Mouse (Mus musculus) 3134 (cell line): Measurements from ENCODE around the gene Slc44a3.
"Not testable (repeated sequence)": the region's sequence is repeated elsewhere in the genome, so short reads cannot be mapped to it uniquely, and the experiment has no call there.

Source experiments
- DNase-seq: peaks from one replicate; pipeline ENCODE4 v3.0.0-alpha.2; 2011; ENCODE audit warnings: low spot score; ENCODE audit not compliant: insufficient read length; ENCODE audit errors: extremely low read depth

Slc44a3 gene

DNA sequence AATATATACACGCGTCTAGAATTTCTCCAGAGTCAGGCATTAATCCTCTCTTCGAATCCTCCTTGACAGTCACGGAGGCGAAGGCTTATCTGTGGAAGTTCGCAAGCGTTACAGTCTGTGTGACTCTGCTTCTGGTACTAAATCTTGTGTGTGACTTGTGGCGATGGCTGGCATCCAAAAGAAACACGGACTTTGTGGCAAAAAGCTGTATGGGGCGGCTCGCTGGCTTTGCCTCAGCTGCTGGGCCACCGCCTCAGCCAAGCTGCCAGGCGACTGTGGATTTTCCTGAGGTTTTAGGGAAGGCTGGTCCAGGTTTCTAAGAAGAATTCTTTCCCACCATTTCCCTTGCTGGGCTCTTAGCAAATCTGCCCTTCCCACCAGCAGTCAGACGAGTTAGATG lies 21.1 kb upstream of the Slc44a3 start:
- DNase-seq, result peak; percentile 71

DNA sequence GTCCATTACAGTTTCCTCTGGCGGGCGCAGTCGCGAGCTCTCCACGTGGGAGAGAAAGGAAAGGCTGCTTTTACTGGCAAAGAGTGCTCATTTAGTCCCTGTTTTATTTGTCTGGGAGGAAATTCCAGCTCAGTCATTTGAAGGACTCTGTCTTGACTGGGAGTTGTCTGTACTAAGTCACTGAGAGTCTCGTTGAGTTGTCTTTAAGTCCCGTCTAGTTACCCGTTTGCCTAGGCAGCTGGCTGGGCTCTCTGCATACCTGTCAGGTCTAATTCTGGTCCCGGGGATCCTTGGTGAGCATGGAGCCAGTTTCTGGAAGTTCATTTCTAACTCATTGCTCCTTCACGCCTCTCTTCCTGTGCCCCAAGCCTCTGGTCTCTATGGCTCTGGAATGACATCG lies 20.5 kb upstream of the Slc44a3 start:
- DNase-seq, result no peak

DNA sequence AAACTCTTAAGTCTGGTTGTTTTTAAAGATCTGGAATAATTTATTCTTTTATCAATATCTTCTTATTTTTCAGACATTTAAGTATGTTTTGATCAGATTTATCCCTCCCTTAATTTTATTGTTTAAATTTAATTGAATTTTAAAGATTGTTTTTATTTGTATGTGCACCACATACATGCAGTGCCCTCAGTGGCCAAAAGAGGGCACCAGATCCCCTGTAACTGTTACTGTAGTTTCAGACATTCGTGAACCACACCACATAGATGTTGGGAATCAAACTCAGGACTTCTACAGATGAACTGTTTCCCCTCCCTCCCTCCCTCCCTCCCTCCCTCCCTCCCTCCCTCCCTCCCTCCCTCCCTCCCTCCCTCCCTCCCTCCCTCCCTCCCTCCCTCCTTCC lies 18.2 kb upstream of the Slc44a3 start:
- no peak for DNase-seq

DNA sequence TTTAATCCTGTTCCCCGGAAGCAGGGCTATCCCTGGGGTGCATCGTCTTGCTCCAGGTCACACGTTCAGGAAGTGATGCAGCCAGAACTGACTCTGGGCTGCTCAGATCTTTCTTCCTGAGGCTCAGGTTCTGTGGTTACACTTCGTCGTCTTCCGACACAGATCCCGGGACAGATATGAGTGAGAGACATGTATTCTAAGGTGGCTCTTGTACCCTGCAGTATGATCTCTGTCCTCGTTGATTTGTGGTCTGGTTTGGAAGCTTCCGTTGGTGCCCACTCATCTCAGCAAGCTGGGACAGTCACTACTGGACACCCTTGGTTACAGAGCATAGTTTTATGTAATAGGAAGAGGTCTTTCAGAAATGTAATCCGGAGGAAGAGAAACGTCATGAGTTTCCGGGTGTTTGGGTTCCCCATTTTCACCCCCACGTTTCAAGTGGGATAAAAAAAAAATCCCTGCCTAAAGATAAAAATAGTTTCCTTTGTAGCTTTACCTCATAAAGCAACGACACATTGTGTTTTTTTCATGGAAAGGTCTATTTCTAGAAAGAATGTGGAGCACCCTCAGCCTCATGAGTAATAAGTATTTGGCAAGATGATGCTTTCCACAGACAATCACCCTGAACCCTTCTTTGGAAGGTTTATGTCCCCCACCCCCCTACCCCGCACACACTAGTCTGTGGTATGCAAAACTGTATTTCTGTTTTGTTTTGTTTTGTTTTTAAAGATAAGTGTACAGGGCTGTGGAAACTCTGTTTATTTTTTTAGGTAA lies 15.8 kb upstream of the Slc44a3 start:
- no peak for DNase-seq

DNA sequence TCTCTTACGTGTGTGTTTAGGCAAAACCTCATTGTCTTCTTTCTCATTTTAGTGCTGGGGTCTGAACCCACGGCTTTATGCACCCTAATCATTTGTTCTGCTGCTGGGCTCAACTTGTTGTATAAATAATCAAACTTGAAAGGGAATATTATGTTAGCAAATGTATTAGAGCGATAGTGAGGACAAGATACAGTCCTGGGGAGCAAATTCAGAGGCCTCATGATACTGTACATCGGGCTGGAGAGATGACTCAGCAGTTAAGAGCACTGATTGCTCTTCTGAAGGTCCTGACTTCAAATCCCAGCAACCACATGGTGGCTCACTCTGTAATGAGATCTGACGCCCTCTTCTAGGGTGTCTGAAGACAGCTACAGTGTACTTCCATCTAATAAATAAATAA lies 8.4 kb upstream of the Slc44a3 start:
- DNase-seq, result no peak

DNA sequence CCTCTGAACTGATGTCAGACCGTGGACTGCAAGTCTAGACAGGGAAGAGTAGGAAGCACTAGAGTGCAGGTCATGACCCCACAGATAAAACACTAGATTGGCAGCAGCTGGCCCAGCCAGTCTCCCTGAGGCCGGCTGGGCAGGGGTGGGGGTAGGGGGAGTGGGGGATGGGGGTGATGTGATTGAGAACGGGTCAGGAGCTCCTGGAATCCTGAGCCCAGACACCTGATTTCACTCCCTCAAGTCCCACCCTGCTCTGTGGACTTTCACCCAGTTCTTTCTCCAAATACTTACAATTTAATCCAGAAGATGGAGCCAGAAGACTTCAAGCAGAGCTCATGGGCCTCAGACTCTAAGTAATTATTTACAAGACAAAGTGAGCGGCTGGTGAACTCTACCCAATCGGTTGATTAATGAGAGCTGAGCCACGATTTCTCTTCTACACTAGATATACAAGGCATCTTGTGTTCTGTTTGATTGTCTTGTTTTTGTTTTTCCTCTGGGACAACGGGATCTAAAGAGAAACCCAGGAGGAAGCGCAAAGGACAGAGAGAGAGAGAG lies 7.7 kb upstream of the Slc44a3 start:
- DNase-seq, result peak; percentile 25

DNA sequence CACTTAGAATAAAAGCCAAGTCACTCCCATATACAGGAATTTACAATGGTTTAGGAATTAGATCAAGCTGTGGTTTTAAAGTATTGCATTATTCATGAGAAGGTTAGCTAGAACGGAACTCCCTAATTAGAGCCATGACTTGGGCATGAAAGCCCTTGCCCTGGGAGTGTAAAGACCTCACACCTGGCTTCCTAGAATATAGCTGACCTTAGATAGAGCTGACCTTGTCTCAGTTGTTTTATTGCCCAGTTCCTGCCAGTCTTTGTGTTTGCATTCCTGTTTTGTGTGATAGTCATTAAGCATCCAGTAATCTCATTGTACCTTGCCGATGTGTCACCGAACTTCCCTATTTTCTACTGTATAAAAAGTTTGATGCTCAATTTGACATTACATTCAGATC lies 6.6 kb upstream of the Slc44a3 start:
- DNase-seq, result not testable (repeated sequence)

DNA sequence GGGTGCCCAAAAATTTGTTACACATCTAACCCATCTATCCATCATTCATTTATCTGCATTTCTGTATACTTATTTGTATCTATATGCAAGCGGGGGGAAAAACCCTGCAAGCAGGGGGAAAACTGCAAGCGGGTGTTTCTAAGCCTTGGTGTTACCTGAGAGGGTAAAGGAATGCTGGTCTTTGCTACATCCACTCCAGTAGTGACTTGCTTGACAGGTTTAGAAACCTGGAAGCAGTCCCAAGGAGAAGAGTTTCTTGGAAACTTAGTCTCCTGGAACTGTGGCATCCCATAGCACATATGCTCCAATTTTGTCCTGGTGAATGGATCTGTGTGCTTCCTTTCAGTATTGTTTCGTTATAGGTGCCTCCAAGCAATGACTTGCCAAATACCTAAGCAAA lies 5.8 kb upstream of the Slc44a3 start:
- no peak for DNase-seq

DNA sequence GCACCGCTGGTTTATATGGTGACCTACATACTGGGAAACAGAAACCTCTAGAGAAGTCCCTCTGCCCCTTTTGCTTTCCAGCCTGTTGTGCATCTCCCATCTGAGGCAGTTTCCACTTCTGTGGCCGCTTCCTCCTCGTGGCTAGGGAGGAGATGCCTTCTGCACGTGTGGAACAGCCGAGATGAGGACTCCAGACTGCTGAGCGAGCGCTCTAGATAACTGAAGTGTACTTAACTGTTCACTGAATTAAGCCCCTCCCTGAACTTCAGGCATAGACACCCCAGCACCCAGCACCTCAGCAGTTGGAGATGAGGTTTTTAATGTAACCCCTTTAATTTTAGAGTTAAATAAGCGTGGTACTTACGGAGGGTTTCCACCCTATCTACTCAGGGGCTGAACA lies 4.6 kb upstream of the Slc44a3 start:
- no peak for DNase-seq

DNA sequence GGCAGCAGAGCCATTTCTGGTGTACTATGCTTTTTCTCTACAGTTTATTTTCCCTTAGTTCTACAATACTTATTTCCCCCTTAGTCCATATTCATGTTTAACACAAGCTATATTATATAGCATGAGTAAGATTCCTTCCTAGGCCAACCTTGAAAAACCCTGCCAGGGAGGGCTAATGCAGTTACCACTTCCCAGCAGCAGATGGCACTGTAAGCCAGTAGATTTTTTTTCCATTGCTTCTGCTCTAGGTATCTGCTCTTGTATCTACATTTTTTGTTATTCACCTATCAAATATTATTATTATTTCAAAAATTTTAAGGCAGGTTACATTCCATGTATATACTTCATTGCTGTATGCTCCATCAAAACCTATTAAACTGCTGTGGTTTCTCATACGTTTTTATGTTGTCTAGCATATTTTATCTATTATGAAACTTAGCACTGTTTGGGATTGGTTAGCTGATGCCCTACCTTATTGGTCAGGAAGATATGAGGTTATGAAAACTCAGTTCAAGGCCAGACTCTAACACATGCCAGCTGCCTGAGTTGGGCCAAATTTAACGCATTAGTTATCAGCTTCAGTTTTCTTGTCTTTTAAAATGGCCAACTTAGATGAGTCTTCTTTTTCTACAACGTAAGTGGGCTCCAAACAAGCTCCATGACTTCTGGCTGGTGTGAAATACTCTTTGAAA lies 3.8 kb upstream of the Slc44a3 start:
- no peak for DNase-seq

DNA sequence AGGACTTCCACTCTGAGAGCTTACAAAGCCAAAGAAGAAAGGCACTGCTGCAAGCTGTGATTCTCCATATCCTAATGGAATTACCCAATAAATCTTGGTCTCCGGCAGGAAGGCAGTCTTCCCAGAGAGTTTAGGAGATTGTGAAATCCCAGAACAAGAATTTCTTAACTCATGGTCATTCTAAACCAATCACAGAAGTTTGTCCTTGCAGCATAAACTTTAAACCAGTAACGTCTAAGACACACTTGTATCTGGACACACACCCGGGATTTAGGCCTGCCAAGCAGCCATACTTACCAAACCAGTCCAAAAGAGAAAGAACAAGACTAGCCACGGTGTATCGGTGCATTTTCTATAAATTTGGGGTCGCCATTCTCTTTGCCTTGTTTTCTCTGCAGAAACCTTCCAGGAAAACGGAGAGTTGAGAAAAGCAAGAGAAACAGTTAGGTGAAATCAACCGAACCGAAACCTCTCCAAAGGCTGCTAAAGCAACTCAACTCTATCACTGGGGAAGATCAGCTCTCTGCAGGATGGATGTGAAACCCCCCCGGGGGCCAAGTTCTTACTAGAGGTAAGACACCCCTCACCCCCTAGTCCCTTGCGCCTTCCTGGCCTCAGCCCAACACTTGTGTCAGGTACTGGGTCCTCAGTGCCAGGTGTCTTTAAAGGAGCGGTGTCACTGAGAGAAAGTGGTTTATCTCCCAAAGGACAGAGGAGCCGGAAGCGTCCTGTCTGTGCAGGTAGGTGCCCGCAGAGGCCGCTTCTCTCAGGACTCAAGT lies 645 bp downstream of the Slc44a3 start:
- DNase-seq, result no peak

DNA sequence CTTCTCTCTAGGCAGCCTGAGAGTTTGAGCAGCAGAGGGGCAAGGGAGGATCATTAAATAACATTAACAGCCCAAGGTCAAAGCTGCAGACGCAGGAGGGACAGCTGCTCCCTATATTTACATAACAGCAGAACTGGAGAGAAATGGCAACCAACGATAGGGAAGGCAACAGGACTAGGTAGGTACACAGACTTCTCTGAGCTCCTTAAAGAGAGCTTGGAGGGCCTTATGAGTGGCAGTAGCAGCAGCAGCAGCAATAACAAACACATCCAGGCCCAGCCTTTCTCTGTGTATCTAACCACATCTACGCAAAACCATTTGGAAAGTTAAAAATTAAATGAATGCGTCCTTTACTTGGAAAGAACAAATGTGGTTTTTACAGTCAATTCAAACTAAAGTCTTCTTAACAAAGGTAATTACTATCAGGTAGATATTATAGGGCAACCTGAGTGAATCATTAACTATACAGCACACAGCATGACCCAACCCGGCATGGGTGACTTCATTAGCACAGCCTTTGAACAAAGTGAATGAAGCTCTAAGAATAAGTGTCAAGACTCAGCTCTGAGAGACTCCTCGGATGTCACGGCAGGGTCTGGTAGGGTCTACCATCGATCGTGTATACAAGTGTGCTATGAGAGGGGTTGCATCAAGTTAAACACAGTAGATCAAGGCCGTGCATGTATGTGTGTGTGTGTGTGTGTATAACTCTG lies 1.5 kb downstream of the Slc44a3 start:
- DNase-seq, result no peak

DNA sequence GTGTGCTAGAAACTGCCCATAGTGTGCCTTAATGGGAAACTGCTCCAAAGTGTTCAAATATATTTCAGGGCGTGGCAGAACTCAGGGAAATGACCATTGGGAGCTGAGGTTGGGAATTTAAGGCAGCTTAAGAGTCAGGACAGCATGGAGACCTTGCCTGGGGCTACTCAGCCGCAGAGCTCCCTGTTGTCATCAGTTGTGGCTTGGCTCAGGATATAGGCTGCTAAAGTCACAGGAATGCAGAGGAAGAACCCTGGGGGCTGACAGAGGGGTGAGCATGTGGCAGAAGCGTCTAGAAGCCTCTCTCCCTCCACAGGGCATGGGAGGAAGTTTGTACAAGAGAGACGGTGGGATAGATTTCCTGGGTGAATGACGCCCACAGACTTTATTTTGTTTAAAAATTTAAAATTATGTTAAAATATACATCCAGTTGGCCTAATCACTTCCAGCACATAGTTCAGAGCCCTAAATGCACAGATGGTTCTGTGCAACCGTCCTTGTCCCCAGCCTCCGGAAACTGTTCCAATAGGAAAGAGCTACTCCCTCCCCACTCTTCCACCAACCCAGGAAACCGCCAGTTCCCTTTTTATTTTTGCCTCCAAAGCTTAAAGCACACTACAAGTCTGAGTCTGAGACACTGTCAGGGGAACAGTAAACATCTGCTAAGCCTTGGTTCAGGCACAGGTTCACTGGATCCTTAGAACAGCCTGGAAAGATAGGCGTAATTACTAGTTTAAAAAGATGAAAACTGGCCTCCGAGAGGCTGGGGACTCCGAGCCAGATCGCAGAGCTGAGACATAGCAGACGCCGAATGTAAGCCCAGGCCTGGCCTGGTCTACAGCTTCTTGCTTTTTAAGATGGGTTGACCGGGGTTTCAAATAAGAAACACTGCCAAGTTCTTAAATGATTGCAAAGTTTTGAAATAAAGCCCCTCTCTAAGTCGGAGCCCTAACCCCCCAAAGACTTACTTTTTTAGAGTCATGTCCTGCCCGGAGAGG lies 5.8 kb downstream of the Slc44a3 start:
- peak; percentile 30 for DNase-seq

DNA sequence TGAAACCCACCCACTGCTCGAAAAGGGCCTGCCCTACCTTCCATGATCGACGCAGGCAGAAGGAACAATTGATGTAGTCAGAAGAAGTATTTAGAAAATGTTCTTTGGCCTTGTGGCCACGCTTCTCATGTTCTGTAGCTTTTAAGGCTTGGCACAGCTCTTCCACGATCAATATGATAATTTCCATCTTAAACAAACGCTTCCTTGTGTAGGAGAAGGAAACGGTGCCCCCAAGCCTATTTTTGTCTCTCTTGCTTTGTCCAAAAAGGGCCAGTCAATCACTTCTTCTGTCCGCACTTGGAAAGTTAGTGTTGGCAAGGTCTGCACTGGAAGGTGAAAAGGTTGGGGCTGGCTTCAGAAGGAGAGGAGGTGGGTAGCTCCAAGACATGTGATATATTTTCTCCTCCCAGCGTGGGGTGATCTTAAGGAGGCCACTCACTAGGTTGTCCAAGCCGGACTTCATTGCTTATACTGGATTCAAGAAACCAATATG lies 10.5 kb downstream of the Slc44a3 start:
- no peak for DNase-seq

DNA sequence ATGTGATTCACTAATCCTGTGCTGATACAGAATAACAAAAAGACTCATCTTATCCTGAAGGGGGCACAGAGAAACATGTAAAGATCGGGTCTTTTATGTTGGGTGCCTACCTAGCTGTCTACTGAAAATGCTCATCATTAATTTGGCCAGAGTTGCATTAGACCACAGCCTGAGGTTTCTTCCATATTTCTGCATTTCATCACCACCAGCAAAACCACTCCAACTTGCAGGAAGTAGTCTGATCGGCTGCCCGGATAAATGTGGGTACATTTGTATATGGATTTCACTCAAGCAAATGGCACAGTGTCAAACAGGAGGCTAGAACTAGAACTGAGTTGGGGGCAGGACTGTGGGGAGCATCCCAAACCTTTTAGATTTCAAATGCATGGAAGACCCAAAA lies 11.1 kb downstream of the Slc44a3 start:
- DNase-seq, result no peak

DNA sequence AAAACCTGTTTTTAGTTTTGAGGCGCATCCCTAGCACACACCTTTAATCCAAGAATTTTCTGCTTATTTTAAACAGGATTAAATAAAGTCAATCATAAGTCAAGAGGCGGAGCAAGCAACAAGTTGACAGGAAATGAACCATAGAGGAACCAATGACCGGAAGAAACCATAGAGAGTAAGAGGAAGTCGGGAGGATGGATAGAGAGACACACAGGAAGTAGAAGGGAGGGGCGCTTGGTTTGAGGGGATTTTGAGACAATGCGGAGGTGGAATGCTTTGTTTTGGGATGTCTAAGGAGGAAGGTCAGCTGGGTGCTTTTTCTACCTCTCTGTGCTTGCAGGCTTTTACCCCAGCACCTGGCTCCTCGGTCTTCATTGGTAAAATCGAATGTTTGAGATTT lies 15.2 kb downstream of the Slc44a3 start:
- no peak for DNase-seq

DNA sequence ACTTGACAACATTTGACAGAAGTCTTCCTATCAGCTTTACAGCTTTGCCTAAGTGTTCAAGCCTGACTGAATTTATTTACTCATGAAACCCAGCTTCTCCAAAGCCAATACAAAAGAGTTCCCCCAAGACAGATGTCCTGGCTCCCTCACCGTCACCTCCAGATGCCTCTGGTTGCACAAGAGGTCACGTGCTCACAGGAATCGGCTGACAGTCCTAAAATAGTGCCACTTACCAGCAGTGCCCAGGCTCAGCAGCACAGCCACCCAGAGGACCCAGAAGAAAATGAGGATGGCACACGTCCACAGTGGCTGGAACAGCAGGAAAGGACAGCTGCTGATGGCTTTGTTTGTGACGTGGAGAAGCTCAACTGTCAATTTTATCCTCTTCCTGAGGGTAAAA lies 23.1 kb downstream of the Slc44a3 start:
- no peak for DNase-seq

DNA sequence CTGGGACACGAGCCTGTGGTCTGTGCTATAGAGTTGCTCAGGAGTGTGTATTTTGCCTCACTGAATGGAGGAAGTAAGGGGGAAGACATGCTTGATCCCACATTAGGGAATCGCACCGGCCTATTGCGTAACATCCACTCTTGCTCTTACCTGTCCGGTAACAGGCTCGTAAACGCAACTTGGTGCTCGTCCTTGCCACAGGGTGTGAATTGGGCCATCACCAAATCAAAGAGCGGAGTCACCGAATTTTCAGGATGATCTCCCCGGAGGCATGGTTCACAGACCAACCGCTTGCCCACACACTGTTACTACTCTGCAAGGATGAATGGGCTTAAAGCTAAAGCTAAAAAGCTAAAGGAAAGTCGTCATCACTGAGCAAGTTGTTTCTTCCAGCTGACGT lies 24.5 kb downstream of the Slc44a3 start:
- DNase-seq, result no peak

DNA sequence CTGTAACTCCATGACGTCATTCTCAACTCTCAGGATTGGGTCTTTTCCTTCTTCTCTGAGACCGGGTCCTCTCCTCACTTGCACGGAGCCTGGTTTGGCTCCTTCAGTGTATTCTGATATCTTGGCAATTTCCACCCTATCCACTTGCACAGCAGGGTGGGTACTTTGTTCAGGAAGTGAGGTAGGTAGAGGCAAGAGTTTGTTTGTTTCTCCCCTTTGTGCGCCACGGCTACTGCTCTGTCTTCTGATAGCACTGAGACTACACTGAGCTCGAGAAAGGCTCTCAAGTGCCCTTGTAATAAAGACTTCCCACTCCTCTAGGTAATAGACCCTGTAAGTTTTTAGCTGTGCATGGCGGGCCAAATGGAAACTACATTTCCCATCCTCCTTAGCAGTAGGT lies 25.4 kb downstream of the Slc44a3 start:
- no peak for DNase-seq
